Mouse (Mus musculus): Measurements from ENCODE around the gene Galntl6. TPM values are rescaled to one million over a fixed set of nuclear protein-coding genes. Genes with fewer than 3 reads are reported as not detected.
A peak's percentile ranks its signal among the peaks of the same experiment; 100 is the strongest.

Galntl6 gene
- polyA plus RNA-seq, 1 experiment = not detected

- H3K4me1 ChIP-seq (ENCODE audit: control insufficient read depth, insufficient read depth, insufficient read length, low read length) = no peaks in the 10 kb centered on the region
- H3K4me3 ChIP-seq (ENCODE audit: insufficient read depth, low read depth, low read length) = no peak overlapping the region
- no peak overlapping the region for H3K27ac ChIP-seq (replicated peaks; ENCODE audit: low read depth, low read length)
These were observed 1071.0 kb downstream of the Galntl6 start for GRCm38 (mm10) chr8:57841446-57841845.

GRCm38 (mm10) chr8:57837384-57837783 lies 1075.1 kb downstream of the Galntl6 start:
- Histone ChIP-seq H3K4me1 (ENCODE audit: control insufficient read depth, insufficient read depth, insufficient read length, low read length) (no peaks in the 10 kb centered on the region), H3K27ac (replicated peaks; ENCODE audit: low read depth, low read length) (no peak overlapping the region), H3K4me3 (ENCODE audit: insufficient read depth, low read depth, low read length) (no peak overlapping the region)

GRCm38 (mm10) chr8:57836981-57837380 lies 1075.5 kb downstream of the Galntl6 start:
- Histone ChIP-seq H3K4me3 (ENCODE audit: insufficient read depth, low read depth, low read length) (no peak overlapping the region), H3K4me1 (ENCODE audit: control insufficient read depth, insufficient read depth, insufficient read length, low read length) (no peaks in the 10 kb centered on the region), H3K27ac (replicated peaks; ENCODE audit: low read depth, low read length) (no peak overlapping the region)

GRCm38 (mm10) chr8:57836201-57836883 lies 1076.1 kb downstream of the Galntl6 start:
- no peak overlapping the region for H3K4me3 ChIP-seq (ENCODE audit: insufficient read depth, low read depth, low read length)
- no peaks in the 10 kb centered on the region for H3K4me1 ChIP-seq (ENCODE audit: control insufficient read depth, insufficient read depth, insufficient read length, low read length)
- H3K27ac ChIP-seq (replicated peaks; ENCODE audit: low read depth, low read length) = no peak overlapping the region

- Histone ChIP-seq H3K27ac (replicated peaks; ENCODE audit: low read depth, low read length) (no peak overlapping the region), H3K4me3 (ENCODE audit: insufficient read depth, low read depth, low read length) (no peak overlapping the region), H3K4me1 (ENCODE audit: control insufficient read depth, insufficient read depth, insufficient read length, low read length) (no peaks in the 10 kb centered on the region)
These were observed 1089.3 kb downstream of the Galntl6 start for GRCm38 (mm10) chr8:57823151-57823550.

- no peak overlapping the region for H3K27ac ChIP-seq (replicated peaks; ENCODE audit: low read depth, low read length)
- H3K4me1 ChIP-seq (ENCODE audit: control insufficient read depth, insufficient read depth, insufficient read length, low read length) = no peaks in the 10 kb centered on the region
- H3K4me3 ChIP-seq (ENCODE audit: insufficient read depth, low read depth, low read length) = no peak overlapping the region
These were observed 1096.4 kb downstream of the Galntl6 start for GRCm38 (mm10) chr8:57816034-57816433.

- Histone ChIP-seq H3K4me1 (ENCODE audit: control insufficient read depth, insufficient read depth, insufficient read length, low read length) (no peaks in the 10 kb centered on the region), H3K27ac (replicated peaks; ENCODE audit: low read depth, low read length) (no peak overlapping the region), H3K4me3 (ENCODE audit: insufficient read depth, low read depth, low read length) (no peak overlapping the region)
These were observed 1105.4 kb downstream of the Galntl6 start for GRCm38 (mm10) chr8:57807060-57807459.

- Histone ChIP-seq H3K27ac (replicated peaks; ENCODE audit: low read depth, low read length) (no peak overlapping the region), H3K4me3 (ENCODE audit: insufficient read depth, low read depth, low read length) (no peak overlapping the region), H3K4me1 (ENCODE audit: control insufficient read depth, insufficient read depth, insufficient read length, low read length) (no peaks in the 10 kb centered on the region)
These were observed 1107.3 kb downstream of the Galntl6 start for GRCm38 (mm10) chr8:57805094-57805493.

GRCm38 (mm10) chr8:57803821-57804220 lies 1108.6 kb downstream of the Galntl6 start:
- Histone ChIP-seq H3K27ac (replicated peaks; ENCODE audit: low read depth, low read length) (no peak overlapping the region), H3K4me3 (ENCODE audit: insufficient read depth, low read depth, low read length) (no peak overlapping the region), H3K4me1 (ENCODE audit: control insufficient read depth, insufficient read depth, insufficient read length, low read length) (no peaks in the 10 kb centered on the region)

GRCm38 (mm10) chr8:57801197-57801596 lies 1111.2 kb downstream of the Galntl6 start:
- Histone ChIP-seq H3K4me3 (ENCODE audit: insufficient read depth, low read depth, low read length) (no peak overlapping the region), H3K4me1 (ENCODE audit: control insufficient read depth, insufficient read depth, insufficient read length, low read length) (no peaks in the 10 kb centered on the region), H3K27ac (replicated peaks; ENCODE audit: low read depth, low read length) (no peak overlapping the region)

- peak overlapping the region; percentile 76 for H3K27ac ChIP-seq (replicated peaks; ENCODE audit: low read depth, low read length)
- no peaks in the 10 kb centered on the region for H3K4me1 ChIP-seq (ENCODE audit: control insufficient read depth, insufficient read depth, insufficient read length, low read length)
- H3K4me3 ChIP-seq (ENCODE audit: insufficient read depth, low read depth, low read length) = peak overlapping the region; percentile 48; the same call in 1 of the 2 replicates
These were observed 1112.1 kb downstream of the Galntl6 start for GRCm38 (mm10) chr8:57800327-57800726.

- H3K4me1 ChIP-seq (ENCODE audit: control insufficient read depth, insufficient read depth, insufficient read length, low read length) = no peaks in the 10 kb centered on the region
- peak overlapping the region; percentile 48 for H3K4me3 ChIP-seq (ENCODE audit: insufficient read depth, low read depth, low read length)
- peak overlapping the region; percentile 76 for H3K27ac ChIP-seq (replicated peaks; ENCODE audit: low read depth, low read length)
These were observed 1112.6 kb downstream of the Galntl6 start for GRCm38 (mm10) chr8:57799797-57800204.

- Histone ChIP-seq H3K4me3 (ENCODE audit: insufficient read depth, low read depth, low read length) (no peak overlapping the region), H3K4me1 (ENCODE audit: control insufficient read depth, insufficient read depth, insufficient read length, low read length) (no peaks in the 10 kb centered on the region), H3K27ac (replicated peaks; ENCODE audit: low read depth, low read length) (no peak overlapping the region)
These were observed 1119.0 kb downstream of the Galntl6 start for GRCm38 (mm10) chr8:57793455-57793854.

- H3K4me3 ChIP-seq (ENCODE audit: insufficient read depth, low read depth, low read length) = no peak overlapping the region
- no peak overlapping the region for H3K27ac ChIP-seq (replicated peaks; ENCODE audit: low read depth, low read length)
- H3K4me1 ChIP-seq (ENCODE audit: control insufficient read depth, insufficient read depth, insufficient read length, low read length) = no peaks in the 10 kb centered on the region
These were observed 1120.2 kb downstream of the Galntl6 start for GRCm38 (mm10) chr8:57792246-57792645.

GRCm38 (mm10) chr8:57791309-57791721 lies 1121.1 kb downstream of the Galntl6 start:
- no peak overlapping the region for H3K4me3 ChIP-seq (ENCODE audit: insufficient read depth, low read depth, low read length)
- no peak overlapping the region for H3K27ac ChIP-seq (replicated peaks; ENCODE audit: low read depth, low read length)
- no peaks in the 10 kb centered on the region for H3K4me1 ChIP-seq (ENCODE audit: control insufficient read depth, insufficient read depth, insufficient read length, low read length)

GRCm38 (mm10) chr8:57779551-57779950 lies 1132.9 kb downstream of the Galntl6 start:
- Histone ChIP-seq H3K4me1 (ENCODE audit: control insufficient read depth, insufficient read depth, insufficient read length, low read length) (no peaks in the 10 kb centered on the region), H3K27ac (replicated peaks; ENCODE audit: low read depth, low read length) (no peak overlapping the region), H3K4me3 (ENCODE audit: insufficient read depth, low read depth, low read length) (no peak overlapping the region)

Data from brown adipose tissue, adult 24 weeks (tissue).